Mouse (Mus musculus) bone marrow macrophage, adult 2 months (primary cell): ENCODE results near the gene Ube2j1. TPM values are rescaled to one million over a fixed set of nuclear protein-coding genes. Genes with fewer than 3 reads are reported as not detected.

ENCODE experiments used
- H3K27ac ChIP-seq: 2 replicates; pipeline ENCODE4 v1.5.1; 2012; ENCODE audit warnings: low read depth, low read length; ENCODE audit not compliant: insufficient read depth
- H3K4me1 ChIP-seq: 2 replicates; pipeline ENCODE4 v1.6.1; 2012; ENCODE audit warnings: low read length; ENCODE audit not compliant: control insufficient read depth, insufficient read depth
- H3K4me3 ChIP-seq: 2 replicates; pipeline ENCODE4 v1.5.1; 2012; ENCODE audit warnings: mild to moderate bottlenecking, low read length, moderate library complexity; ENCODE audit not compliant: insufficient read depth
- CTCF ChIP-seq: IDR thresholded peaks from 2 replicates; pipeline ENCODE4 v1.5.1; 2012; ENCODE audit warnings: low read depth, mild to moderate bottlenecking, low read length, moderate library complexity
- POLR2A ChIP-seq: IDR thresholded peaks from 2 replicates; pipeline ENCODE4 v1.6.1; 2012; ENCODE audit warnings: mild to moderate bottlenecking, low read depth, low read length, borderline replicate concordance
- polyA plus RNA-seq: library from polyadenylated mRNA; stranded (reverse); fragments of >200 nt; gene quantifications from 2 replicates; pipeline ENCODE4 v1.2.4, GENCODE M21; 2012; ENCODE audit not compliant: missing spikeins, insufficient read depth, insufficient read length

The Ube2j1 gene
- polyA plus RNA-seq, 1 experiment, result 47.4 TPM

GRCm38 (mm10) chr4:33010078-33010477, 21.1 kb upstream of the Ube2j1 start:
- H3K27ac ChIP-seq, result no peak overlapping the region
- H3K4me1 ChIP-seq, result no peaks in the 10 kb centered on the region
- H3K4me3 ChIP-seq, result no peak overlapping the region
- TF ChIP-seq CTCF (no peak), POLR2A (no peak)

GRCm38 (mm10) chr4:33012484-33012883, 18.7 kb upstream of the Ube2j1 start:
- no peak overlapping the region for H3K27ac ChIP-seq
- TF ChIP-seq CTCF (no peak), POLR2A (no peak)
- no peaks in the 10 kb centered on the region for H3K4me1 ChIP-seq
- H3K4me3 ChIP-seq, result no peak overlapping the region

GRCm38 (mm10) chr4:33018361-33018999, 12.7 kb upstream of the Ube2j1 start:
- Histone ChIP-seq H3K4me3 (no peak overlapping the region), H3K27ac (no peak overlapping the region), H3K4me1 (no peaks in the 10 kb centered on the region)
- TF ChIP-seq CTCF, result peak; percentile 86
- TF ChIP-seq POLR2A, result no peak

GRCm38 (mm10) chr4:33024420-33024819, 6.8 kb upstream of the Ube2j1 start:
- TF ChIP-seq CTCF (no peak), POLR2A (no peak)
- H3K4me3 ChIP-seq, result no peak overlapping the region
- no peaks in the 10 kb centered on the region for H3K4me1 ChIP-seq
- H3K27ac ChIP-seq, result no peak overlapping the region

- TF ChIP-seq POLR2A (no peak), CTCF (no peak)
- H3K4me1 ChIP-seq, result peaks cover 15% of the 10 kb centered on the region
- no peak overlapping the region for H3K27ac ChIP-seq
- H3K4me3 ChIP-seq, result no peak overlapping the region
These were observed 2.1 kb upstream of the Ube2j1 start for GRCm38 (mm10) chr4:33029104-33029503.

GRCm38 (mm10) chr4:33030264-33031194, 687 bp upstream of the Ube2j1 start:
- Histone ChIP-seq H3K4me1 (peaks cover 15% of the 10 kb centered on the region), H3K27ac (peak overlapping the region; percentile 41), H3K4me3 (peak overlapping the region; percentile 82)
- no peak for TF ChIP-seq POLR2A
- no peak for TF ChIP-seq CTCF

- H3K4me3 ChIP-seq, result peak overlapping the region; percentile 82
- peaks cover 15% of the 10 kb centered on the region for H3K4me1 ChIP-seq
- no peak for TF ChIP-seq CTCF
- H3K27ac ChIP-seq, result no peak overlapping the region
These were observed 829 bp downstream of the Ube2j1 start for GRCm38 (mm10) chr4:33032045-33032444.

- Histone ChIP-seq H3K4me3 (no peak overlapping the region), H3K4me1 (peaks cover 15% of the 10 kb centered on the region), H3K27ac (no peak overlapping the region)
- TF ChIP-seq POLR2A (no peak), CTCF (no peak)
These were observed 2.3 kb downstream of the Ube2j1 start for GRCm38 (mm10) chr4:33033515-33033914.

- no peak overlapping the region for H3K4me3 ChIP-seq
- H3K4me1 ChIP-seq, result peaks cover 10% of the 10 kb centered on the region
- no peak for TF ChIP-seq POLR2A
- TF ChIP-seq CTCF, result no peak
- no peak overlapping the region for H3K27ac ChIP-seq
These were observed 8.6 kb downstream of the Ube2j1 start for GRCm38 (mm10) chr4:33039826-33040225.

- no peak for TF ChIP-seq CTCF
- TF ChIP-seq POLR2A, result no peak
- H3K4me3 ChIP-seq, result no peak overlapping the region
- no peak overlapping the region for H3K27ac ChIP-seq
- H3K4me1 ChIP-seq, result no peaks in the 10 kb centered on the region
These were observed 18.4 kb downstream of the Ube2j1 start for GRCm38 (mm10) chr4:33049601-33050000.

- Histone ChIP-seq H3K4me1 (no peaks in the 10 kb centered on the region), H3K4me3 (no peak overlapping the region), H3K27ac (no peak overlapping the region)
- TF ChIP-seq POLR2A (no peak), CTCF (no peak)
These were observed 20.8 kb downstream of the Ube2j1 start for GRCm38 (mm10) chr4:33052055-33052454.
